Mouse (Mus musculus) cortical plate, adult 2 months (tissue): ENCODE results near the gene Snx22. TPM values are rescaled to one million over a fixed set of nuclear protein-coding genes. Genes with fewer than 3 reads are reported as not detected.

Experiments
- H3K27ac ChIP-seq: fragments of 200-500 bp; 2 replicates; pipeline ENCODE4 v1.5.1; 2012; ENCODE audit warnings: low read length, control low read depth, inconsistent platforms; ENCODE audit not compliant: insufficient read depth
- H3K4me1 ChIP-seq: fragments of 200-500 bp; 2 replicates; pipeline ENCODE4 v1.6.1; 2011; ENCODE audit warnings: low read length; ENCODE audit not compliant: control insufficient read depth, insufficient read depth
- H3K4me3 ChIP-seq: fragments of 200-500 bp; 2 replicates; pipeline ENCODE4 v1.5.1; 2011; ENCODE audit warnings: mild to moderate bottlenecking, low read length, control low read depth; ENCODE audit not compliant: insufficient read depth
- CTCF ChIP-seq: fragments of 200-500 bp; IDR thresholded peaks from 2 replicates; pipeline ENCODE4 v1.5.1; 2011; ENCODE audit warnings: mild to moderate bottlenecking, control low read depth, low read length; ENCODE audit not compliant: insufficient read depth; ENCODE audit errors: extremely low read depth
- POLR2A ChIP-seq: fragments of 200-500 bp; IDR thresholded peaks from 2 replicates; pipeline ENCODE4 v1.6.1; 2011; ENCODE audit warnings: mild to moderate bottlenecking, low read length, control low read depth; ENCODE audit not compliant: insufficient read depth; ENCODE audit errors: extremely low read depth
- polyA plus RNA-seq: library from polyadenylated mRNA; depleted of rRNA; stranded (reverse); fragments of >200 nt; gene quantifications from 2 replicates; pipeline ENCODE4 v1.2.3, GENCODE M21; 2012

The Snx22 gene
- polyA plus RNA-seq, 1 experiment = 7.3 TPM

DNA sequence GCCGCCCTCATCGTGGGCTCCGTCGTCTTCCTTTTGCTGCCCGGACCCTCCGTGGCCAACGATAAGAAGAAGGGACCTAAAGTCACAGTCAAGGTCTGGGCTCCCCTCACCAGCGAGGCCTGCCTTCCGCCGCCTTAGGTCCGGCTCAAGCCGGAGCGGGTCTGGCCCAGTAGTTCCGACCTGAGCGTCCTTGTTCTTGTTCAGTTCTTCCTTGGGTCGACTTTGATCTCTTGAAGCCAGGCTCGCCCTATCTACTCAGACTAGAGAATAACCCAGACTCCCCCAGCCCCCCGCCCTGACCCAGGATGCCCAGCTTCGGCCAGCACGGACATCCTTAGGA, 9.2 kb downstream of the Snx22 start:
- H3K4me3 ChIP-seq = peak overlapping the region; percentile 76
- TF ChIP-seq POLR2A (no peak), CTCF (no peak)
- H3K27ac ChIP-seq = no peak overlapping the region
- H3K4me1 ChIP-seq = no peaks in the 10 kb centered on the region; the same call in 1 of the 2 replicates

DNA sequence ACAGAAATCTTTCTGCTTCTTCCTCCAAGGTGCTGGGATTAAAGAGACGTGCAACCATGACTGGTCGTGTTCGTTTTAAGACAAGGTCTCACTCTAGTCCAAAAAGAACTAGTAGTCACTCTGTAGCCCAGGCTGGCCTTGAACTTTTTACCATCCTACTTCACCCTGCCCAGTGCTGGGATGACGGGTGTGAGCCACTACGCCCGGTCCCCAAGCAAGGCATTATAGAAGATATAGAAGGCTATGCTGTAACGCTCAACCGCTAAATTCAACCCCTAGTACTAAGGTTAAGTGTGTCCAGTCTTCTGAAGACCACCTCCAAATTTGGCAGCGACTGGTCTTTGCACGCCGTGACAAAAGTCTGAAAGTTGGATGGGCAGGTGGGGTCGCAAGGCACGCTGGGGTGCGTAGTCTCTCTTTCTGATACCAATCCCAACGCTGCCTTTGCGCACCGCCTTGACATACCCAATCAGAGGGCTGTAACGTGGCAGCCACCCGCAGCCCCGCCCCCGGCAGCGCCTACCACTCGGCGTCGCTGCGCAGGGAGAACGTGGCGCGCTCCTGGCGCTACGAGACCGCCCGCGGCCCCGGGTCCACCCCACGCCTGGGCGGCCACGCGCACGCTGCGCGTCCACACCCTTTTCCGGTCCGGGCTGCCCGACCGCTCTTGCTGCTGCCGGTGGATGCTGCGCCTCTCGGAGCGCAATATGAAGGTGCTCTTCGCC, 9.8 kb downstream of the Snx22 start, which contains the start of gene Ppib:
Ppib (plus strand) TSS at position 640 of the 725 bp plus-strand sequence.
- Histone ChIP-seq H3K4me1 (no peaks in the 10 kb centered on the region; the same call in 1 of the 2 replicates), H3K27ac (no peak within 1 kb of the TSS), H3K4me3 (peak within 1 kb of the TSS; percentile 76)
- TF ChIP-seq POLR2A (peak; percentile 87), CTCF (no peak)

DNA sequence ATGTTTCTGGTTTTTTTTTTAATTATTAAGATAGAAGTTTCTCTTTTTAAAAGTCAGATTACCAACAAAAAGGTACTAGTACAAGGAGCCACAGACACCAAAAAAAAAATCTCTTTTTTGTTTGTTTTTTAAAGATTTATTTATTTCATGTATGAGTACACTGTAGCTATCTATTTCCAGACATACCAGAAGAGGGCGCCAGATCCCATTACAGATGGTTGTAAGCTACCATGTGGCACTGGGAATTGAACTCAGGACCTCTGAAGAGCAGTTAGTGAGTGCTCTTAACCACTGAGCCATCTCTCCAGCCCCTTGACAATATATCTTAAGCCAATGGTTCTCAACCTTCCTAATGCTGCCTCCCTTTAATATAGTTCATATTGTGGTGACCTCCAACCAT, 15.9 kb downstream of the Snx22 start:
- TF ChIP-seq CTCF (no peak), POLR2A (no peak)
- no peak overlapping the region for H3K27ac ChIP-seq
- no peaks in the 10 kb centered on the region for H3K4me1 ChIP-seq
- no peak overlapping the region for H3K4me3 ChIP-seq

DNA sequence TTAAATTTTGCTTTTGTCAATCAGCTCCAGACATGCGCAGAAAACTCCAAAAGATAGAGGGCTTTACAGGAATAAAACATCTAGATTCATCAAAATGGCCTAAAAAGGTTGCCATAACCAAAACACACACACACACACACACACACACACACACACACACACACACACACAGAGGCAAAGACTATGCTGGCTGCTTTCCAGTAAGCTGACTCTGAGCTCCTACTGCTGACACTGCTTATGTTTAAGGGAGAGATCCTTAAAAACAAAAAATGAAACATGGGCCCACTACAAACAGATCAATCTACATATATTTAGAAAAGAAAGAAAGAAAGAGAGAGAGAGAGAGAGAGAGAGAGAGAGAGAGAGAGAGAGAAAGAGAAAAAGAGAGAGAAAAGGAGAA, 16.8 kb downstream of the Snx22 start:
- TF ChIP-seq POLR2A (no peak), CTCF (no peak)
- no peaks in the 10 kb centered on the region for H3K4me1 ChIP-seq
- H3K4me3 ChIP-seq = no peak overlapping the region
- no peak overlapping the region for H3K27ac ChIP-seq

DNA sequence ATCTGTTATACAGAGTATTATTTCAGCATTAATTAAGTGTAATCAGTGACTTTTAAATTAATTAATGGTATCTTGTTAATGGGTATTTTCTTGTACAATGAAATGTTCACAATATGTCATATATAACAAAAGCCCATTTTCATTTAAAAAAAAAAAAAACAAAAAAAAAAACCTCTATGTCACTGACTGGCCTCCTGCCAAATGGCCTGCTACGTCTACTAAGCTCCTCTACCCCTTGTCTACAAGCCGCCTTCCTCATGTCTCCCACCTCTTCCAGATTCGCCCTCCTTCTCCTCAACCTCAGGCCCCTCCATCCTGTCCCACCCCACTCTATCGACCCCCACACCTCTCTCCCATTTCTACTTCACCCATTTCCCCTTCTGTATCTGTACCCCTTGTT, 18.0 kb downstream of the Snx22 start:
- TF ChIP-seq CTCF (no peak), POLR2A (no peak)
- no peak overlapping the region for H3K4me3 ChIP-seq
- H3K27ac ChIP-seq = no peak overlapping the region
- no peaks in the 10 kb centered on the region for H3K4me1 ChIP-seq

DNA sequence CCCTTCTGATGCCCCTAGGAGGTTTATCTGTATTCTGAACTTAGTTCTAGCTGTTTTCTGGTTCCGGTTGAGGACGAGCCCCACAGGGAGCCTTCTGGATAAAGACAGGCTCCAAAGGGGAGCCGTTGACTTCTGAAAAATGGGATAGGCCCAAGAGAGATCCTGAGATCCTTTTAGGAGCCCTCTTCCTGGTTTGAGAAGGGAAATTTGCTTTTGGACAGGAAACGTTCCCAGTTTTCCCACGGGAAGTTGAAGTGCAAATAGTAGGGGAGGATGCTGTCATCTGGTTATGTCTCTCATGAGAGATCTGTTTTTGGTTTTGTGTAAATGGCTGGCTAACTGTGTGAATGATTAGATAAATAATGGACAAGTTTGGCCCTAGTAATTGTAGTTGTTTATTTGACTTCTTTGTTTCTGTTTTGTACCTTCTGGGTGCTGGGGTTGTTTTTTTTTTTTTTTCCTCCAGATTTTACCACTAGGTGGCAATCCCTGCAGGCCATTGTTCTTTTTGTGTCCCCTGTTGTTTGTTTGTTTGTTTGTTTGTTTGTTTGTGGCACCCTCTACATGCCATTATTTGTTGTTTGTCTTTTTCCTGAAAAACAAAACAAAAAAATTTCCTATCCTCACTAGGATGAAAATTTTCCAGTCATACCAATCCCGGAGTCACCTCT, 19.5 kb downstream of the Snx22 start:
- Histone ChIP-seq H3K4me1 (no peaks in the 10 kb centered on the region), H3K27ac (no peak overlapping the region)
- TF ChIP-seq CTCF = no peak
- no peak for TF ChIP-seq POLR2A

DNA sequence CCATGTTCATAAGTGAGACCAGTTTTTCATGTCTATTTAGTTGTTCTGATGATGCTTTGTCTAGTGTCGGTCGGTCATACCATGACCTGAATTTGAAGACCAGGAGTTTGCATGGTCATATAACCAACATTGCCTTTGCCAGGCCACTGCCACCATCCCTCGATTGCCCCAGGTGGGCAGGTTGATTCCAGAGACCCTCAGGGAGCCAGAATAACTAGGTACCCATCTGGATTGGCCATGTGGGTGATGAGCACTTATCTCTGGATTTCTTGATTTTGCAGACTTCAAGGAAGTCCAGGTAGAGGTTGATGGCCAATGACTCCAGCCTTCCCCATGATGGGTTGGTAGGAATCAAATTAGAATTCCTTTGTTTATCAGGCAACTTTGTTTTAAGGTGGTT, 26.3 kb downstream of the Snx22 start:
- Histone ChIP-seq H3K4me3 (no peak overlapping the region), H3K4me1 (peaks cover 7% of the 10 kb centered on the region), H3K27ac (no peak overlapping the region)
- TF ChIP-seq POLR2A = no peak
- no peak for TF ChIP-seq CTCF

More for the DNA sequence above, 19.5 kb downstream of the Snx22 start:
- H3K4me3 ChIP-seq = no peak overlapping the region

DNA sequence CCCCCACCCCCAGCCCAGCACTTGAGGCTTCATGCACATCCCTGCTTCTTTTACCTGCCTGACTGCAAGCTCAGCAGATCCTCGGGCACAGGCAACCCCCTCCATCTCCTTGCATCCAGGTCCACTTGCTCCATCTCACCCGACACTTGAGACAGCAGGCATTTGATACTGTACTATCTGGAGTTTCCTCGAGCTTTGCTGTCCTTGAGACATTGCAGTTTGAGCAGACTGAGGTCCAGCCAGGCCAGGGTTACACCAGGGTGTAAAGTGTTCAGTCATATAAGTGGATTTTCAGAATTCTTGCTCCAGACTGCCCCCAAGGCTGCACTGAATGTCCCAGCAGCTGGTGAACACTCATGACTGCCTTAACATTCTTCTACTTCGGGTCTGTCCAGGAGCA, 27.2 kb downstream of the Snx22 start:
- H3K27ac ChIP-seq = no peak overlapping the region
- no peak overlapping the region for H3K4me3 ChIP-seq
- no peak for TF ChIP-seq CTCF
- no peak for TF ChIP-seq POLR2A
- H3K4me1 ChIP-seq = peaks cover 7% of the 10 kb centered on the region

DNA sequence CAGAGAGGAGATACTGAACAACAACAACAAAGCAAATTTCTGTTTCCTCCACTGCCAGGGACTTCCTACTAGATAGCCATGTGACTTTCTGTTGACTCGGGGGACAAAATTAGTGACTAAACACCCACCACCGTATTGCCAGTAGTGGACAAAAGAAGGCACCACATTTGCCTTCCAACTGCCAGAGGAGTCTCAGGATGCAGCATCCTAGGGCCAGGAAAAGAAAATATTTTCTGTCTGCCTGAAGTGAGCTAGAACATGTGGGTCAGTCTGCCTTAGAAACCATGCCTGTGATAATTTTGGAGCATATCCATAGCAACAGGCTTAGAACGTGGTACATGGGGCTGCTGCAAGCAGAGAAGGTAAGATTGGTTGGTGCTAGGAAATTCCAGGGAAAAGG, 28.7 kb downstream of the Snx22 start:
- Histone ChIP-seq H3K27ac (0 out of 2 replicates have a peak overlapping the region, but pooled peaks have one; percentile 2), H3K4me3 (no peak overlapping the region), H3K4me1 (peaks cover 7% of the 10 kb centered on the region)
- no peak for TF ChIP-seq CTCF
- no peak for TF ChIP-seq POLR2A

DNA sequence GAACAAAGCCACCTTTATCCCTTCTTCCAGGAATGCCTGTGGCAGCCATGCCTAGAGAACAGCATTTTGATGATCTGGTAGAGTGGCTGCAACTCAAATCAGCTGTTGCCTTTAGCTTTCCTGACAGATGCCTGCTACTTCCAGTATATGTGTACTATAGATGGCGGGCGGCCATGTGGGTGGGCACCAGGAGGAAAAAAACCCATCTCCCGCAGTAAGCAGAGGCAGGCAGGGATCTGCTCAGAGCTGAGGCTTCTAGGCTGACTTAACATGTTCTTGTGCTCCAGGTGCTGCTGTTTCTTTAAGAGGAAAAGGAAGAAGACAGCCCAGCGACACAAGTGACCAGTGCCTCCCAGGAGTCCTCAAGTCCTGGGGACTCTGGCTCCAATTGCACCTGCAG, 30.2 kb downstream of the Snx22 start:
- no peak for TF ChIP-seq POLR2A
- TF ChIP-seq CTCF = no peak
- peaks cover 7% of the 10 kb centered on the region for H3K4me1 ChIP-seq
- no peak overlapping the region for H3K4me3 ChIP-seq
- H3K27ac ChIP-seq = no peak overlapping the region
